Mouse (Mus musculus) cerebellum, adult 2 months (tissue): ENCODE results near the gene Dok5.

Experiments
- CTCF ChIP-seq: fragments of 200-500 bp; IDR thresholded peaks from 2 replicates; pipeline ENCODE4 v1.5.1; 2011; ENCODE audit warnings: low read depth, mild to moderate bottlenecking, control low read depth, low read length, moderate library complexity, borderline replicate concordance; ENCODE audit not compliant: insufficient read depth
- POLR2A ChIP-seq: fragments of 200-500 bp; IDR thresholded peaks from 2 replicates; pipeline ENCODE4 v1.6.1; 2011; ENCODE audit warnings: low read length, control low read depth, borderline replicate concordance; ENCODE audit not compliant: insufficient read depth

- TF ChIP-seq POLR2A (no peak), CTCF (no peak)
Measured at GRCm38 (mm10) chr2:170887984-170888383, 156.4 kb downstream of the Dok5 start.
